Mouse (Mus musculus) C2C12 (cell line): ENCODE data around the gene Rftn1.

Experiments
- CEBPB ChIP-seq: IDR thresholded peaks from one replicate; pipeline ENCODE4 v1.6.1; 2011; ENCODE audit warnings: low read depth, mild to moderate bottlenecking, control low read depth, moderate library complexity
- CTCF ChIP-seq: IDR thresholded peaks from one replicate; pipeline ENCODE4 v1.5.1; 2011; ENCODE audit not compliant: control insufficient read depth, insufficient read depth, insufficient read length
- MAX ChIP-seq: IDR thresholded peaks from one replicate; pipeline ENCODE4 v1.6.1; 2011; ENCODE audit warnings: mild to moderate bottlenecking, control low read depth
- USF1 ChIP-seq: IDR thresholded peaks from one replicate; pipeline ENCODE4 v1.6.1; 2011; ENCODE audit warnings: low read depth, mild to moderate bottlenecking, control low read depth, moderate library complexity

GRCm38 (mm10) chr17:50160357-50160756 is 30.1 kb downstream of the Rftn1 start:
- TF ChIP-seq CTCF (no peak), USF1 (no peak), MAX (no peak), CEBPB (no peak)
